Mouse (Mus musculus): Measurements from ENCODE around the gene Nipa2.
A peak's percentile ranks its signal among the peaks of the same experiment; 100 is the strongest.

The Nipa2 gene

GRCm38 (mm10) chr7:55962004-55962908, at the start of gene Nipa2:
TSS of gene Nipa2 (minus strand) at chr7:55962476.
- peak; percentile 94 for DNase-seq (ENCODE audit: low spot score)

- DNase-seq (ENCODE audit: low spot score), result no peak
These were observed 48.7 kb upstream of the Nipa2 start for GRCm38 (mm10) chr7:56011018-56011333.

GRCm38 (mm10) chr7:56010318-56011017, 48.2 kb upstream of the Nipa2 start:
- no peak for DNase-seq (ENCODE audit: low spot score)

GRCm38 (mm10) chr7:55998997-55999396, 36.7 kb upstream of the Nipa2 start:
- DNase-seq (ENCODE audit: low spot score), result no peak

- no peak for DNase-seq (ENCODE audit: low spot score)
These were observed 32.7 kb upstream of the Nipa2 start for GRCm38 (mm10) chr7:55995013-55995412.

GRCm38 (mm10) chr7:55991858-55992257, 29.6 kb upstream of the Nipa2 start:
- DNase-seq (ENCODE audit: low spot score), result no peak

GRCm38 (mm10) chr7:55991129-55991528, 28.9 kb upstream of the Nipa2 start:
- no peak for DNase-seq (ENCODE audit: low spot score)

- DNase-seq (ENCODE audit: low spot score), result peak; percentile 78
These were observed 24.4 kb upstream of the Nipa2 start for GRCm38 (mm10) chr7:55986526-55987214.

- DNase-seq (ENCODE audit: low spot score), result no peak
These were observed 22.5 kb upstream of the Nipa2 start for GRCm38 (mm10) chr7:55984754-55985153.

GRCm38 (mm10) chr7:55983107-55983506, 20.8 kb upstream of the Nipa2 start:
- DNase-seq (ENCODE audit: low spot score), result no peak

GRCm38 (mm10) chr7:55982010-55982700, 19.9 kb upstream of the Nipa2 start:
- DNase-seq (ENCODE audit: low spot score), result no peak

- no peak for DNase-seq (ENCODE audit: low spot score)
These were observed 19.2 kb upstream of the Nipa2 start for GRCm38 (mm10) chr7:55981511-55981910.

GRCm38 (mm10) chr7:55974429-55974828, 12.2 kb upstream of the Nipa2 start:
- no peak for DNase-seq (ENCODE audit: low spot score)

GRCm38 (mm10) chr7:55969415-55969814, 7.1 kb upstream of the Nipa2 start:
- DNase-seq (ENCODE audit: low spot score), result no peak

- peak; percentile 24 for DNase-seq (ENCODE audit: low spot score)
These were observed 6.1 kb upstream of the Nipa2 start for GRCm38 (mm10) chr7:55968258-55968901.

GRCm38 (mm10) chr7:55966866-55967460, 4.7 kb upstream of the Nipa2 start:
- peak; percentile 31 for DNase-seq (ENCODE audit: low spot score)

GRCm38 (mm10) chr7:55960506-55960905, 1.8 kb downstream of the Nipa2 start:
- DNase-seq (ENCODE audit: low spot score), result no peak

- no peak for DNase-seq (ENCODE audit: low spot score)
These were observed 2.5 kb downstream of the Nipa2 start for GRCm38 (mm10) chr7:55959801-55960200.

- no peak for DNase-seq (ENCODE audit: low spot score)
These were observed 4.4 kb downstream of the Nipa2 start for GRCm38 (mm10) chr7:55957916-55958315.

- DNase-seq (ENCODE audit: low spot score), result no peak
These were observed 5.1 kb downstream of the Nipa2 start for GRCm38 (mm10) chr7:55957178-55957577.

- no peak for DNase-seq (ENCODE audit: low spot score)
These were observed 6.2 kb downstream of the Nipa2 start for GRCm38 (mm10) chr7:55956054-55956453.
